Mouse (Mus musculus) embryonic facial prominence, embryonic 11.5 days (tissue): ENCODE data around the gene Junb. TPM values are rescaled to one million over a fixed set of nuclear protein-coding genes. Genes with fewer than 3 reads are reported as not detected.

Experiments
- ATAC-seq: fragments of 200-750 bp; cut with Nextera tagmentation; replicated peaks from 2 replicates; pipeline ENCODE4 v1.8.0; 2017; ENCODE audit warnings: low read depth; ENCODE audit not compliant: insufficient number of reproducible peaks, low FRiP score, low TSS enrichment
- DNase-seq: peaks from one replicate; pipeline ENCODE4 v3.0.0-alpha.2; 2015; ENCODE audit warnings: low spot score
- H3K27ac ChIP-seq: fragments of 300-500 bp; sonication (generic); replicated peaks from 2 replicates; pipeline ENCODE4 v1.5.1; 2014; ENCODE audit warnings: mild to moderate bottlenecking, low read depth, low read length, control low read depth
- H3K27me3 ChIP-seq: fragments of 300-500 bp; sonication (generic); 2 replicates; pipeline ENCODE4 v1.6.1; 2014; ENCODE audit warnings: mild to moderate bottlenecking, low read length, moderate library complexity, mixed read lengths; ENCODE audit not compliant: control insufficient read depth, insufficient read depth
- H3K36me3 ChIP-seq: fragments of 300-500 bp; sonication (generic); replicated peaks from 2 replicates; pipeline ENCODE4 v1.6.1; 2014; ENCODE audit warnings: low read depth, mild to moderate bottlenecking, low read length, moderate library complexity, mixed read lengths; ENCODE audit not compliant: control insufficient read depth, insufficient read depth
- H3K4me1 ChIP-seq: fragments of 300-500 bp; sonication (generic); 2 replicates; pipeline ENCODE4 v1.6.1; 2014; ENCODE audit warnings: low read length, mixed read lengths; ENCODE audit not compliant: control insufficient read depth, insufficient read depth
- H3K4me2 ChIP-seq: fragments of 300-500 bp; sonication (generic); 2 replicates; pipeline ENCODE4 v1.6.1; 2014; ENCODE audit warnings: low read depth, mild to moderate bottlenecking, control low read depth, low read length, moderate library complexity
- H3K4me3 ChIP-seq: fragments of 300-500 bp; sonication (generic); 2 replicates; pipeline ENCODE4 v1.5.1; 2014; ENCODE audit warnings: low read depth, low read length, control low read depth
- H3K9ac ChIP-seq: fragments of 300-500 bp; sonication (generic); replicated peaks from 2 replicates; pipeline ENCODE4 v1.6.1; 2014; ENCODE audit warnings: mild to moderate bottlenecking, control low read depth, low read length
- H3K9me3 ChIP-seq: fragments of 300-500 bp; sonication (generic); replicated peaks from 2 replicates; pipeline ENCODE4 v1.6.1; 2016; ENCODE audit warnings: mild to moderate bottlenecking, low read length, inconsistent platforms, mixed read lengths; ENCODE audit not compliant: control insufficient read depth
- WGBS: fragments of 180-500 bp; shearing (Covaris S2); extraction: QIAGEN DNeasy Blood & Tissue Kit; methylation state at CpG from one replicate; pipeline ENCODE4 v1.1.7; 2014; 5-methylcytosine and 5-hydroxymethylcytosine counted together
- polyA plus RNA-seq: library from polyadenylated mRNA; unstranded; fragments of >200 nt; fragmentation: Nextera tagmentation; extraction: Ambion mirVana; gene quantifications from 2 replicates; pipeline ENCODE4 v1.2.1, GENCODE M21; 2014

The Junb gene
- polyA plus RNA-seq, 1 experiment from 2014 or later: 5.4 TPM

GRCm38 (mm10) chr8:85017209-85017608, 38.7 kb upstream of the Junb start:
- DNase-seq: no peak
- Histone ChIP-seq H3K4me2 (no peak overlapping the region), H3K4me3 (no peak overlapping the region), H3K9me3 (no peaks in the 10 kb centered on the region), H3K4me1 (no peaks in the 10 kb centered on the region; the same call in 1 of the 2 replicates), H3K27me3 (peaks cover 9% of the 10 kb centered on the region), H3K9ac (no peak overlapping the region), H3K27ac (no peak overlapping the region), H3K36me3 (no peaks in the 10 kb centered on the region; the same call in 1 of the 2 replicates)
- WGBS: 31% methylated on average over 5 of the region's 5 CpGs
- ATAC-seq: no peak

GRCm38 (mm10) chr8:85016724-85017123, 38.2 kb upstream of the Junb start:
- 65% methylated on average over 10 of the region's 10 CpGs for WGBS

GRCm38 (mm10) chr8:85014431-85014830, 35.9 kb upstream of the Junb start, which contains the start of gene Best2:
Gene Best2, minus strand, starts transcription at chr8:85014531.
- peaks cover 19% of the 10 kb centered on the region for H3K27me3 ChIP-seq
- no peak within 1 kb of the TSS for H3K27ac ChIP-seq
- 46% methylated on average over 2 of the region's 2 CpGs for WGBS
- no peaks in the 10 kb centered on the region; the same call in 1 of the 2 replicates for H3K4me1 ChIP-seq
- H3K4me3 ChIP-seq: 0 out of 2 replicates have a peak within 1 kb of the TSS, but pooled peaks have one; percentile 14
- peak within 1 kb of the TSS; percentile 47 for H3K4me2 ChIP-seq
- H3K36me3 ChIP-seq: no peaks in the 10 kb centered on the region; the same call in 1 of the 2 replicates
- peak within 1 kb of the TSS; percentile 51; the same call in 1 of the 2 replicates for H3K9ac ChIP-seq
- no peak for ATAC-seq
- H3K9me3 ChIP-seq: no peaks in the 10 kb centered on the region
- DNase-seq: no peak

More at GRCm38 (mm10) chr8:85016724-85017123, 38.2 kb upstream of the Junb start:
- H3K27ac ChIP-seq: no peak overlapping the region
- H3K9ac ChIP-seq: no peak overlapping the region
- ATAC-seq: no peak
- no peak overlapping the region for H3K4me3 ChIP-seq
- DNase-seq: no peak
- H3K4me2 ChIP-seq: no peak overlapping the region
- no peaks in the 10 kb centered on the region for H3K9me3 ChIP-seq
- H3K4me1 ChIP-seq: no peaks in the 10 kb centered on the region; the same call in 1 of the 2 replicates
- peaks cover 10% of the 10 kb centered on the region for H3K27me3 ChIP-seq
- no peaks in the 10 kb centered on the region; the same call in 1 of the 2 replicates for H3K36me3 ChIP-seq

GRCm38 (mm10) chr8:85013230-85013840, 34.8 kb upstream of the Junb start:
- peak; percentile 86 for DNase-seq
- peaks cover 19% of the 10 kb centered on the region for H3K27me3 ChIP-seq
- H3K9ac ChIP-seq: peak overlapping the region; percentile 51; the same call in 1 of the 2 replicates
- no peak for ATAC-seq
- peak overlapping the region; percentile 47 for H3K4me2 ChIP-seq
- H3K9me3 ChIP-seq: no peaks in the 10 kb centered on the region
- WGBS: 7% methylated on average over 26 of the region's 26 CpGs
- 0 out of 2 replicates have a peak overlapping the region, but pooled peaks have one; percentile 14 for H3K4me3 ChIP-seq
- no peak overlapping the region for H3K27ac ChIP-seq
- no peaks in the 10 kb centered on the region; the same call in 1 of the 2 replicates for H3K4me1 ChIP-seq
- H3K36me3 ChIP-seq: no peaks in the 10 kb centered on the region

GRCm38 (mm10) chr8:85011242-85011641, 32.7 kb upstream of the Junb start:
- H3K27ac ChIP-seq: no peak overlapping the region
- H3K9ac ChIP-seq: no peak overlapping the region
- no peaks in the 10 kb centered on the region; the same call in 1 of the 2 replicates for H3K4me1 ChIP-seq
- H3K27me3 ChIP-seq: peaks cover 26% of the 10 kb centered on the region
- no peak overlapping the region for H3K4me3 ChIP-seq
- H3K36me3 ChIP-seq: no peaks in the 10 kb centered on the region
- ATAC-seq (no peak), DNase-seq (no peak)
- H3K9me3 ChIP-seq: no peaks in the 10 kb centered on the region
- 18% methylated on average over 28 of the region's 28 CpGs for WGBS
- no peak overlapping the region for H3K4me2 ChIP-seq

GRCm38 (mm10) chr8:85007686-85008085, 29.2 kb upstream of the Junb start:
- no peaks in the 10 kb centered on the region for H3K36me3 ChIP-seq
- no peak for DNase-seq
- H3K9ac ChIP-seq: no peak overlapping the region
- ATAC-seq: no peak
- no peak overlapping the region for H3K4me3 ChIP-seq
- no peak overlapping the region for H3K4me2 ChIP-seq
- no peaks in the 10 kb centered on the region for H3K9me3 ChIP-seq
- no peaks in the 10 kb centered on the region for H3K4me1 ChIP-seq
- 19% methylated on average over 25 of the region's 25 CpGs for WGBS
- H3K27ac ChIP-seq: no peak overlapping the region
- peaks cover 20% of the 10 kb centered on the region for H3K27me3 ChIP-seq

- H3K27me3 ChIP-seq: no peaks in the 10 kb centered on the region
- ATAC-seq: peak; percentile 56
- H3K36me3 ChIP-seq: no peaks in the 10 kb centered on the region
- no peaks in the 10 kb centered on the region for H3K9me3 ChIP-seq
- H3K4me1 ChIP-seq: no peaks in the 10 kb centered on the region
- H3K9ac ChIP-seq: peak overlapping the region; percentile 29; the same call in 1 of the 2 replicates
- H3K4me3 ChIP-seq: no peak overlapping the region
- H3K4me2 ChIP-seq: no peak overlapping the region
- peak; percentile 93 for DNase-seq
- no peak overlapping the region for H3K27ac ChIP-seq
- 7% methylated on average over 19 of the region's 19 CpGs for WGBS
Measured at GRCm38 (mm10) chr8:84997649-84998295, 19.3 kb upstream of the Junb start.

- no peaks in the 10 kb centered on the region for H3K36me3 ChIP-seq
- H3K4me2 ChIP-seq: no peak overlapping the region
- DNase-seq (no peak), ATAC-seq (no peak)
- H3K9me3 ChIP-seq: no peaks in the 10 kb centered on the region
- H3K4me3 ChIP-seq: no peak overlapping the region
- no peak overlapping the region for H3K9ac ChIP-seq
- H3K4me1 ChIP-seq: no peaks in the 10 kb centered on the region
- no peaks in the 10 kb centered on the region for H3K27me3 ChIP-seq
- WGBS: 73% methylated on average over 5 of the region's 5 CpGs
- no peak overlapping the region for H3K27ac ChIP-seq
Measured at GRCm38 (mm10) chr8:84996978-84997377, 18.5 kb upstream of the Junb start.
